Mouse (Mus musculus): ENCODE data around the gene Gm973. TPM values are rescaled to one million over a fixed set of nuclear protein-coding genes. Genes with fewer than 3 reads are reported as not detected.

The Gm973 gene
- polyA plus RNA-seq, 2 experiments = 2.1 to 2.8 TPM

DNA sequence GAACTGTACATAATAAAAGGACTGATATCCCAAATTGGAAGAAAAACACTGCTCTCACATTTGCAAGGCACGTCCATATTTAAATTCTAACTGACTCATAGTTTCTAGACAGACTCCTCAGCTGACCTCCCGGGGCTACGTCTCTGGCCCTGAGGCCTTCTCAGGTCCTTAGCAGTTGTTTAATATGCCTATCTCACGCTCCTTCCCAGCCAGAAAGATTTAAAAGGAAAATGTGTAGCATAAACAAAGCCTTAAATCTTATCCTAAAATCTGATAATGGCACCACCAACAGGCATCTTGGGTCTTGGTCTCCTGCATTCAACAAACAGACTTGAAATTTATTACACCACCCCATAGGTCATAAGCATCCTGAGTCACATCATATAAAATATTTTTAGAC is 62.7 kb downstream of the Gm973 start:
- Histone ChIP-seq H3K9me3 (ENCODE audit: control insufficient read depth, low read length) (no peaks in the 10 kb centered on the region), H3K36me3 (ENCODE audit: control insufficient read depth, insufficient read depth, low read length) (no peaks in the 10 kb centered on the region), H3K4me1 (ENCODE audit: control insufficient read depth, insufficient read depth, low read length) (no peaks in the 10 kb centered on the region; the same call in 1 of the 2 replicates), H3K27me3 (ENCODE audit: control insufficient read depth, insufficient read depth, low read length) (no peaks in the 10 kb centered on the region), H3K27ac (replicated peaks; ENCODE audit: low read depth, low read length) (no peak overlapping the region), H3K4me2 (replicated peaks; ENCODE audit: low read depth, low read length, severe bottlenecking) (no peak overlapping the region), H3K4me3 (replicated peaks; ENCODE audit: low read length) (no peak overlapping the region), H3K9ac (ENCODE audit: low read depth, low read length, severe bottlenecking) (no peak overlapping the region)
- no peak for TF ChIP-seq POLR2A (IDR thresholded peaks at IDR 0.05; ENCODE audit: borderline replicate concordance, extremely low read depth, insufficient read depth, insufficient read length)
- 39% methylated on average over 4 of the region's 4 CpGs for WGBS
- no peak for ATAC-seq (ENCODE audit: low FRiP score, low read depth)
- DNase-seq (ENCODE audit: low spot score) = no peak

DNA sequence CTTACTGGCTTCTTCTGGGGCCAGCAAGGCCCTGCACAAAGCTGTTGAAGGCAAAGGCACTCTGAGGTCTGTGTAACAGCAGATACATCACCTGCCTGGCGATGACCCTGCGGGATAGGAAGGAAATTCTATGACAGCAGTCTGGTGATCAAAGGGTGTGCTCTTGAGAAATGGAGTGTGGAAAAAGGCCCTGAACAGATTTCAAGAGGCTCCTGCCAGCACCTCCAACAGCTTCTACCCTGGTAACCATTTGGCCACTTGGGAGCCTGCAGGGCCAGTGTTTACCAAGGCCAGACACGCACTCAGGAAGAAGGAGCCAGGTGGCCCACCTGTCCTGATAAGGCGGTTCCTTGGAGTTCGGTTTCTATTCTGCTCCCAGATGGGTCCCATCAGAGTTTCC is 63.3 kb downstream of the Gm973 start:
- H3K27ac ChIP-seq (replicated peaks; ENCODE audit: low read depth, low read length) = no peak overlapping the region
- H3K4me2 ChIP-seq (replicated peaks; ENCODE audit: low read depth, low read length, severe bottlenecking) = no peak overlapping the region
- WGBS = 41% methylated on average over 5 of the region's 5 CpGs
- no peak for DNase-seq (ENCODE audit: low spot score)
- H3K4me1 ChIP-seq (ENCODE audit: control insufficient read depth, insufficient read depth, low read length) = peaks cover 4% of the 10 kb centered on the region
- no peaks in the 10 kb centered on the region for H3K36me3 ChIP-seq (ENCODE audit: control insufficient read depth, insufficient read depth, low read length)
- no peak overlapping the region for H3K9ac ChIP-seq (ENCODE audit: low read depth, low read length, severe bottlenecking)
- H3K9me3 ChIP-seq (ENCODE audit: control insufficient read depth, low read length) = no peaks in the 10 kb centered on the region
- H3K4me3 ChIP-seq (replicated peaks; ENCODE audit: low read length) = no peak overlapping the region
- TF ChIP-seq POLR2A (IDR thresholded peaks at IDR 0.05; ENCODE audit: borderline replicate concordance, extremely low read depth, insufficient read depth, insufficient read length) = no peak
- no peaks in the 10 kb centered on the region for H3K27me3 ChIP-seq (ENCODE audit: control insufficient read depth, insufficient read depth, low read length)
- ATAC-seq (ENCODE audit: low FRiP score, low read depth) = no peak

GRCm38 (mm10) chr1:59580131-59580751 is 64.2 kb downstream of the Gm973 start:
- WGBS = 51% methylated on average over 8 of the region's 8 CpGs
- no peak for ATAC-seq (ENCODE audit: low FRiP score, low read depth)
- Histone ChIP-seq H3K4me1 (ENCODE audit: control insufficient read depth, insufficient read depth, low read length) (peaks cover 5% of the 10 kb centered on the region), H3K36me3 (ENCODE audit: control insufficient read depth, insufficient read depth, low read length) (no peaks in the 10 kb centered on the region), H3K4me2 (replicated peaks; ENCODE audit: low read depth, low read length, severe bottlenecking) (no peak overlapping the region), H3K9ac (ENCODE audit: low read depth, low read length, severe bottlenecking) (no peak overlapping the region), H3K27ac (replicated peaks; ENCODE audit: low read depth, low read length) (no peak overlapping the region), H3K4me3 (replicated peaks; ENCODE audit: low read length) (no peak overlapping the region), H3K9me3 (ENCODE audit: control insufficient read depth, low read length) (no peaks in the 10 kb centered on the region), H3K27me3 (ENCODE audit: control insufficient read depth, insufficient read depth, low read length) (no peaks in the 10 kb centered on the region)
- no peak for TF ChIP-seq POLR2A (IDR thresholded peaks at IDR 0.05; ENCODE audit: borderline replicate concordance, extremely low read depth, insufficient read depth, insufficient read length)
- DNase-seq (ENCODE audit: low spot score) = no peak

DNA sequence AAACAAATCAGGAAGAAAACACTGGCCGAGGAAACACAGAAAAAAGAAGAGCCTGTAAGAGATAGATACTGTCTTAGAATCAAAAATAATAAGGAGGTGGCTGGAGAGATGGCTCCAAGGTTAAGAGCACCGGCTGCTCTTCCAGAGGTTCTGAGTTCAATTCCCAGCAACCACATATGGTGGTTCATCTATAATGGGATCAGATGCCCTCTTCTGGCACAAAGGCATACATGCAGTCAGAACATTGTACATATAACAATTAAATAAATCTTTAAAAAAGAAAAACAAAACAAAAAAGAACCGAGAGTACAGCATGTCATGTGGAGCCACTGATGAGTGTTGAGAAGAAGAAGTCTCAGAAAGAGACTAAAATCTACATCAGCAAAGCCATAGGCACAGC is 64.8 kb downstream of the Gm973 start:
- H3K27me3 ChIP-seq (ENCODE audit: control insufficient read depth, insufficient read depth, low read length) = no peaks in the 10 kb centered on the region
- no peak overlapping the region for H3K27ac ChIP-seq (replicated peaks; ENCODE audit: low read depth, low read length)
- DNase-seq (ENCODE audit: low spot score) = no peak
- WGBS = 89% methylated on average over 3 of the region's 3 CpGs
- H3K4me1 ChIP-seq (ENCODE audit: control insufficient read depth, insufficient read depth, low read length) = peaks cover 5% of the 10 kb centered on the region
- H3K9ac ChIP-seq (ENCODE audit: low read depth, low read length, severe bottlenecking) = no peak overlapping the region
- no peaks in the 10 kb centered on the region for H3K9me3 ChIP-seq (ENCODE audit: control insufficient read depth, low read length)
- H3K4me3 ChIP-seq (replicated peaks; ENCODE audit: low read length) = no peak overlapping the region
- no peaks in the 10 kb centered on the region for H3K36me3 ChIP-seq (ENCODE audit: control insufficient read depth, insufficient read depth, low read length)
- no peak overlapping the region for H3K4me2 ChIP-seq (replicated peaks; ENCODE audit: low read depth, low read length, severe bottlenecking)
- TF ChIP-seq POLR2A (IDR thresholded peaks at IDR 0.05; ENCODE audit: borderline replicate concordance, extremely low read depth, insufficient read depth, insufficient read length) = no peak
- ATAC-seq (ENCODE audit: low FRiP score, low read depth) = no peak

- DNase-seq (ENCODE audit: low spot score) (peak; percentile 69), ATAC-seq (ENCODE audit: low FRiP score, low read depth) (peak; percentile 65)
- TF ChIP-seq POLR2A (IDR thresholded peaks at IDR 0.05; ENCODE audit: borderline replicate concordance, extremely low read depth, insufficient read depth, insufficient read length) = no peak
- no peak overlapping the region for H3K9ac ChIP-seq (ENCODE audit: low read depth, low read length, severe bottlenecking)
- 9% methylated on average over 17 of the region's 18 CpGs for WGBS
- H3K36me3 ChIP-seq (ENCODE audit: control insufficient read depth, insufficient read depth, low read length) = no peaks in the 10 kb centered on the region
- no peak overlapping the region for H3K27ac ChIP-seq (replicated peaks; ENCODE audit: low read depth, low read length)
- no peak overlapping the region for H3K4me3 ChIP-seq (replicated peaks; ENCODE audit: low read length)
- no peaks in the 10 kb centered on the region for H3K9me3 ChIP-seq (ENCODE audit: control insufficient read depth, low read length)
- no peaks in the 10 kb centered on the region for H3K27me3 ChIP-seq (ENCODE audit: control insufficient read depth, insufficient read depth, low read length)
- H3K4me1 ChIP-seq (ENCODE audit: control insufficient read depth, insufficient read depth, low read length) = peaks cover 5% of the 10 kb centered on the region
- peak overlapping the region; percentile 32; the same call in 1 of the 2 replicates for H3K4me2 ChIP-seq (replicated peaks; ENCODE audit: low read depth, low read length, severe bottlenecking)
Measured at GRCm38 (mm10) chr1:59584656-59585410, 68.8 kb downstream of the Gm973 start.
